Mouse (Mus musculus) retina, adult 2 months (tissue): ENCODE measurements around the gene 2310057N15Rik.
A peak's percentile ranks its signal among the peaks of the same experiment; 100 is the strongest.
"Not testable (repeated sequence)": the region's sequence is repeated elsewhere in the genome, so short reads cannot be mapped to it uniquely, and the experiment has no call there.

ENCODE experiments used
- DNase-seq: peaks from one replicate; pipeline ENCODE4 v3.0.0-alpha.2; 2012; ENCODE audit warnings: low read depth, low spot score

2310057N15Rik gene

GRCm38 (mm10) chr16:88774106-88774505 is at the start of gene 2310057N15Rik:
Gene 2310057N15Rik, minus strand, starts transcription at chr16:88774206.
- no peak for DNase-seq

GRCm38 (mm10) chr16:88823736-88824135 is 49.7 kb upstream of the 2310057N15Rik start:
- peak; percentile 13 for DNase-seq

- DNase-seq: no peak
Measured at GRCm38 (mm10) chr16:88820066-88820465, 46.1 kb upstream of the 2310057N15Rik start, which contains the start of gene Krtap15. Gene Krtap15, plus strand, starts transcription at chr16:88820215.

GRCm38 (mm10) chr16:88811827-88812226 is 37.8 kb upstream of the 2310057N15Rik start, which contains the start of gene Gm20741:
Gene Gm20741, minus strand, starts transcription at chr16:88812220.
- DNase-seq: no peak

GRCm38 (mm10) chr16:88786786-88787185 is 12.8 kb upstream of the 2310057N15Rik start:
- no peak for DNase-seq

GRCm38 (mm10) chr16:88777596-88777995 is 3.6 kb upstream of the 2310057N15Rik start, which contains the start of gene Gm5965:
Gene Gm5965, plus strand, starts transcription at chr16:88777896.
- DNase-seq: no peak

- DNase-seq: not testable (repeated sequence)
Measured at GRCm38 (mm10) chr16:88758547-88758946, 15.5 kb downstream of the 2310057N15Rik start, which contains the start of gene 2310034C09Rik. Gene 2310034C09Rik, plus strand, starts transcription at chr16:88758847.

GRCm38 (mm10) chr16:88751535-88751934 is 22.5 kb downstream of the 2310057N15Rik start, which contains the start of gene Krtap13:
Gene Krtap13, minus strand, starts transcription at chr16:88751635.
- DNase-seq: not testable (repeated sequence)

- DNase-seq: no peak
Measured at GRCm38 (mm10) chr16:88747943-88748342, 26.1 kb downstream of the 2310057N15Rik start.

- no peak for DNase-seq
Measured at GRCm38 (mm10) chr16:88744750-88745340, 29.2 kb downstream of the 2310057N15Rik start.

GRCm38 (mm10) chr16:88735391-88735790 is 38.6 kb downstream of the 2310057N15Rik start:
- no peak for DNase-seq

GRCm38 (mm10) chr16:88728812-88729275 is 45.2 kb downstream of the 2310057N15Rik start, which contains the start of gene Krtap13-1:
Gene Krtap13-1, plus strand, starts transcription at chr16:88728862.
- no peak for DNase-seq
